24 mouse cellular contexts compared by ENCODE assay signal in genomic region chr11:4328188-4328587, GRCm38 (mm10).
"Had no signal": no experiment of that assay in that cellular context is flagged by ENCODE, and none has a peak within 500 bp of the region (broad histone marks: within the 10 kb centered on the region; RNA-seq: fewer than 3 reads in every experiment).

No protein-coding gene starts in this region.

- H3K4me1 ChIP-seq: heart, embryonic 10.5 days; heart, embryonic 12.5 days; hindbrain, embryonic 10.5 days; hindbrain, embryonic 12.5 days; intestine, embryonic 15.5 days; limb, embryonic 10.5 days; limb, embryonic 12.5 days had no signal

- H3K27ac ChIP-seq: heart, adult 2 months; heart, embryonic 10.5 days; hindbrain, embryonic 10.5 days; hindbrain, embryonic 12.5 days; hindbrain, embryonic 14.5 days; intestine, embryonic 15.5 days; layer of hippocampus, adult 2 months; left cerebral cortex, adult 2 months; limb, embryonic 10.5 days; limb, embryonic 12.5 days had no signal

- H3K4me3 ChIP-seq: heart, adult 2 months; heart, embryonic 10.5 days; heart, embryonic 12.5 days; hindbrain, embryonic 10.5 days; hindbrain, embryonic 12.5 days; intestine, embryonic 15.5 days; layer of hippocampus, adult 2 months; left cerebral cortex, adult 2 months; limb, embryonic 10.5 days; limb, embryonic 12.5 days had no signal

- DNase-seq: gastrocnemius, postnatal 14 days; gastrocnemius, postnatal 36 days; heart, adult 2 months; heart, postnatal 10 days; heart, postnatal 4 days; kidney, adult 18-20 months; kidney, adult 8-10 months; kidney, postnatal 10 days; kidney, postnatal 25 days; kidney, postnatal 4 days; liver had no signal

- H3K9me3 ChIP-seq: heart, embryonic 10.5 days; heart, embryonic 12.5 days; hindbrain, embryonic 10.5 days; hindbrain, embryonic 12.5 days; intestine, embryonic 15.5 days; limb, embryonic 10.5 days; limb, embryonic 12.5 days had no signal

- H3K36me3 ChIP-seq: heart, embryonic 10.5 days; heart, embryonic 12.5 days; hindbrain, embryonic 10.5 days; hindbrain, embryonic 12.5 days; intestine, embryonic 15.5 days; limb, embryonic 10.5 days; limb, embryonic 12.5 days had no signal

- ATAC-seq: hindbrain, embryonic 16.5 days; inflammation-experienced regulatory T-cells, adult 6 months; intestine, embryonic 15.5 days; intestine, postnatal 0 days had no signal

- H3K27me3 ChIP-seq: heart, embryonic 12.5 days; hindbrain, embryonic 12.5 days; intestine, embryonic 15.5 days; limb, embryonic 12.5 days had no signal
